ENCODE assay signal across 15 mouse cellular contexts in the genomic region with DNA sequence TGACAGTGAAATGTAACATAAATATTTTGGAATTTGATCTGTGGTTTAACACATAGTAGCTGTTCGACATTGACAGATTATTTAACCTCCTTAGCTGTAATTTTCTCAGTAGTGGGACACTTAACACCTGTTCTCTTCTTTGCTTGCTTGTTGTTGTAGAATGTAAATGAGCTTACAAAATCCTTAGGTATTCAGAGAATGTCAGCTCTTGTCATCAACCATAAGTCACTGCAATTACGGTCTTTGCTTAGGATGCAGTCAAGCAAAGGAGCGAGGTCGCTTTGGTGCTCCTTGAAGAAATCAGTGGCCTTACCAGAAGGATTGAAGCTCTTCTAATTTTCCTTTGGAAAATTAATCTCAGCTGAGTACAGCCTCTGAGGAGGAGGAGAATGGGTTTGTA.
"Had no signal": no experiment of that assay in that cellular context is flagged by ENCODE, and none has a peak within 500 bp of the region (broad histone marks: within the 10 kb centered on the region; RNA-seq: fewer than 3 reads in every experiment).

No protein-coding gene starts in this region.

- H3K4me1 ChIP-seq: limb, embryonic 10.5 days; limb, embryonic 13.5 days; liver, embryonic 13.5 days; midbrain, embryonic 10.5 days; midbrain, embryonic 13.5 days had no signal

- H3K27ac ChIP-seq: layer of hippocampus, adult 2 months; limb, embryonic 10.5 days; limb, embryonic 13.5 days; liver, embryonic 13.5 days; macrophage; midbrain, embryonic 10.5 days; midbrain, embryonic 13.5 days had no signal

- H3K27me3 ChIP-seq: limb, embryonic 13.5 days; liver, embryonic 13.5 days; midbrain, embryonic 13.5 days had no signal

- H3K9ac ChIP-seq: limb, embryonic 13.5 days; liver, embryonic 13.5 days; midbrain, embryonic 13.5 days had no signal

- H3K4me2 ChIP-seq: limb, embryonic 13.5 days; liver, embryonic 13.5 days; midbrain, embryonic 13.5 days had no signal

- H3K9me3 ChIP-seq: limb, embryonic 10.5 days; limb, embryonic 13.5 days; liver, embryonic 13.5 days; midbrain, embryonic 10.5 days; midbrain, embryonic 13.5 days had no signal

- H3K4me3 ChIP-seq: layer of hippocampus, adult 2 months; limb, embryonic 10.5 days; limb, embryonic 13.5 days; liver, embryonic 13.5 days; midbrain, embryonic 10.5 days; midbrain, embryonic 13.5 days had no signal

- H3K36me3 ChIP-seq: limb, embryonic 10.5 days; limb, embryonic 13.5 days; liver, embryonic 13.5 days; midbrain, embryonic 10.5 days; midbrain, embryonic 13.5 days had no signal

- DNase-seq: kidney, adult 8-10 months; kidney, postnatal 25 days; layer of hippocampus, adult 9-11 months; liver, embryonic 13.5 days; lung, adult 2 months; thymus, adult 18-20 months; thymus, postnatal 36 days had no signal

- ATAC-seq: intestine, postnatal 0 days; midbrain, embryonic 13.5 days; midbrain, embryonic 16.5 days had no signal
